Mouse (Mus musculus): ENCODE measurements around the gene Tppp2.

DNA sequence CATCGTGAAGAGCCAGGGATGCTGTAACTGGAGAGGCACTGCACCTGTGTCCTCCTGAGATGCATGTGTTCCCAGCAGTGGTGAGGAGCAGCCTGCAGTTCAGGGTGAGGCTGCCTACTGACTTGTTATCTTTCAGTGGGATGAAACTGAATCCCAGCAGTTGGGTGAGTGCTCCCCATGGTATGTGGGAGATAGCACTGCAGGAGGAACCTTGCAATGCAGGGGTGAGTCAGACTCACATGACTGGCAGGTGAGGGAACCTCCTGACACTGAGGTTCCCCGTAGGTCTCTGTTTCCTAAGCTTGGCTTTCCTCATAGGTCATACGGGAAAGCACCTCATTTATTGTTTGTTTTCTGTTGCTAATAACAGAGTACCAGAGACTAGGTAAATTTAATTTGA, 40.7 kb upstream of the Tppp2 start:
- TF ChIP-seq CTCF (IDR thresholded peaks at IDR 0.05; ENCODE audit: low read depth) (no peak), EP300 (IDR thresholded peaks at IDR 0.05; ENCODE audit: low read depth) (no peak)

Measured in liver, embryonic 14.5 days (tissue).